Mouse (Mus musculus): ENCODE results near the gene Fat4. TPM values are rescaled to one million over a fixed set of nuclear protein-coding genes. Genes with fewer than 3 reads are reported as not detected.
A peak's percentile ranks its signal among the peaks of the same experiment; 100 is the strongest.

Gene Fat4
- polyA plus RNA-seq, 1 experiment from 2014 or later: 11.0 TPM

GRCm38 (mm10) chr3:38939573-38939972 is 52.8 kb downstream of the Fat4 start:
- H3K27ac ChIP-seq (ENCODE audit: low read length): no peak overlapping the region
- H3K9me3 ChIP-seq (ENCODE audit: control insufficient read depth, low read length): no peaks in the 10 kb centered on the region
- no peak overlapping the region for H3K4me3 ChIP-seq (replicated peaks; ENCODE audit: low read length)
- no peak overlapping the region for H3K4me2 ChIP-seq (ENCODE audit: low read length)
- no peak for ATAC-seq
- peaks cover 17% of the 10 kb centered on the region for H3K4me1 ChIP-seq (replicated peaks; ENCODE audit: control insufficient read depth, insufficient read depth, low read length)
- 13% methylated on average over 3 of the region's 3 CpGs for WGBS
- no peaks in the 10 kb centered on the region for H3K27me3 ChIP-seq (replicated peaks; ENCODE audit: control insufficient read depth, insufficient read depth, low read length)
- H3K36me3 ChIP-seq (ENCODE audit: control insufficient read depth, insufficient read depth): 0 out of 2 replicates have a peak, but pooled peaks cover 4% of the 10 kb centered on the region
- no peak overlapping the region for H3K9ac ChIP-seq (replicated peaks; ENCODE audit: low read depth, low read length)

- Histone ChIP-seq H3K4me1 (replicated peaks; ENCODE audit: control insufficient read depth, insufficient read depth, low read length) (peaks cover 13% of the 10 kb centered on the region; the same call in 1 of the 2 replicates), H3K27me3 (replicated peaks; ENCODE audit: control insufficient read depth, insufficient read depth, low read length) (no peaks in the 10 kb centered on the region), H3K9ac (replicated peaks; ENCODE audit: low read depth, low read length) (no peak overlapping the region), H3K4me2 (ENCODE audit: low read length) (no peak overlapping the region), H3K27ac (ENCODE audit: low read length) (no peak overlapping the region), H3K36me3 (ENCODE audit: control insufficient read depth, insufficient read depth) (0 out of 2 replicates have a peak, but pooled peaks cover 4% of the 10 kb centered on the region), H3K9me3 (ENCODE audit: control insufficient read depth, low read length) (no peaks in the 10 kb centered on the region), H3K4me3 (replicated peaks; ENCODE audit: low read length) (no peak overlapping the region)
- 0 out of 2 replicates have a peak, but pooled peaks have one; percentile 6 for ATAC-seq
- 38% methylated on average over 1 of the region's 1 CpGs for WGBS
These were observed 53.6 kb downstream of the Fat4 start for GRCm38 (mm10) chr3:38940327-38940726.

- ATAC-seq: no peak
- no peaks in the 10 kb centered on the region for H3K27me3 ChIP-seq (replicated peaks; ENCODE audit: control insufficient read depth, insufficient read depth, low read length)
- H3K27ac ChIP-seq (ENCODE audit: low read length): no peak overlapping the region
- 75% methylated on average over 1 of the region's 1 CpGs for WGBS
- no peaks in the 10 kb centered on the region for H3K9me3 ChIP-seq (ENCODE audit: control insufficient read depth, low read length)
- H3K4me3 ChIP-seq (replicated peaks; ENCODE audit: low read length): no peak overlapping the region
- no peak overlapping the region for H3K9ac ChIP-seq (replicated peaks; ENCODE audit: low read depth, low read length)
- peaks cover 8% of the 10 kb centered on the region; the same call in 1 of the 2 replicates for H3K36me3 ChIP-seq (ENCODE audit: control insufficient read depth, insufficient read depth)
- no peaks in the 10 kb centered on the region for H3K4me1 ChIP-seq (replicated peaks; ENCODE audit: control insufficient read depth, insufficient read depth, low read length)
- H3K4me2 ChIP-seq (ENCODE audit: low read length): no peak overlapping the region
These were observed 58.4 kb downstream of the Fat4 start for GRCm38 (mm10) chr3:38945157-38945556.

- Histone ChIP-seq H3K4me2 (ENCODE audit: low read length) (no peak overlapping the region), H3K36me3 (ENCODE audit: control insufficient read depth, insufficient read depth) (peaks cover 13% of the 10 kb centered on the region; the same call in 1 of the 2 replicates), H3K4me3 (replicated peaks; ENCODE audit: low read length) (no peak overlapping the region), H3K27me3 (replicated peaks; ENCODE audit: control insufficient read depth, insufficient read depth, low read length) (no peaks in the 10 kb centered on the region), H3K9ac (replicated peaks; ENCODE audit: low read depth, low read length) (no peak overlapping the region), H3K27ac (ENCODE audit: low read length) (no peak overlapping the region), H3K9me3 (ENCODE audit: control insufficient read depth, low read length) (no peaks in the 10 kb centered on the region), H3K4me1 (replicated peaks; ENCODE audit: control insufficient read depth, insufficient read depth, low read length) (no peaks in the 10 kb centered on the region)
- no peak for ATAC-seq
- 93% methylated on average over 7 of the region's 7 CpGs for WGBS
These were observed 61.0 kb downstream of the Fat4 start for GRCm38 (mm10) chr3:38947706-38948105.

- Histone ChIP-seq H3K4me2 (ENCODE audit: low read length) (no peak overlapping the region), H3K9me3 (ENCODE audit: control insufficient read depth, low read length) (no peaks in the 10 kb centered on the region), H3K27me3 (replicated peaks; ENCODE audit: control insufficient read depth, insufficient read depth, low read length) (no peaks in the 10 kb centered on the region), H3K9ac (replicated peaks; ENCODE audit: low read depth, low read length) (no peak overlapping the region), H3K27ac (ENCODE audit: low read length) (no peak overlapping the region), H3K4me1 (replicated peaks; ENCODE audit: control insufficient read depth, insufficient read depth, low read length) (no peaks in the 10 kb centered on the region), H3K4me3 (replicated peaks; ENCODE audit: low read length) (no peak overlapping the region), H3K36me3 (ENCODE audit: control insufficient read depth, insufficient read depth) (peaks cover 20% of the 10 kb centered on the region; the same call in 1 of the 2 replicates)
- ATAC-seq: no peak
- WGBS: 75% methylated on average over 3 of the region's 3 CpGs
These were observed 65.9 kb downstream of the Fat4 start for GRCm38 (mm10) chr3:38952602-38953001.

GRCm38 (mm10) chr3:38954196-38954595 is 67.5 kb downstream of the Fat4 start:
- H3K27ac ChIP-seq (ENCODE audit: low read length): no peak overlapping the region
- no peaks in the 10 kb centered on the region for H3K4me1 ChIP-seq (replicated peaks; ENCODE audit: control insufficient read depth, insufficient read depth, low read length)
- no peaks in the 10 kb centered on the region for H3K9me3 ChIP-seq (ENCODE audit: control insufficient read depth, low read length)
- no peak overlapping the region for H3K4me3 ChIP-seq (replicated peaks; ENCODE audit: low read length)
- H3K4me2 ChIP-seq (ENCODE audit: low read length): no peak overlapping the region
- no peak for ATAC-seq
- no peak overlapping the region for H3K9ac ChIP-seq (replicated peaks; ENCODE audit: low read depth, low read length)
- peaks cover 23% of the 10 kb centered on the region; the same call in 1 of the 2 replicates for H3K36me3 ChIP-seq (ENCODE audit: control insufficient read depth, insufficient read depth)
- H3K27me3 ChIP-seq (replicated peaks; ENCODE audit: control insufficient read depth, insufficient read depth, low read length): no peaks in the 10 kb centered on the region
- WGBS: 69% methylated on average over 3 of the region's 3 CpGs

GRCm38 (mm10) chr3:38956012-38956648 is 69.4 kb downstream of the Fat4 start:
- Histone ChIP-seq H3K4me3 (replicated peaks; ENCODE audit: low read length) (no peak overlapping the region), H3K4me2 (ENCODE audit: low read length) (no peak overlapping the region), H3K36me3 (ENCODE audit: control insufficient read depth, insufficient read depth) (peaks cover 17% of the 10 kb centered on the region; the same call in 1 of the 2 replicates), H3K9me3 (ENCODE audit: control insufficient read depth, low read length) (no peaks in the 10 kb centered on the region), H3K9ac (replicated peaks; ENCODE audit: low read depth, low read length) (no peak overlapping the region), H3K27ac (ENCODE audit: low read length) (no peak overlapping the region), H3K27me3 (replicated peaks; ENCODE audit: control insufficient read depth, insufficient read depth, low read length) (no peaks in the 10 kb centered on the region), H3K4me1 (replicated peaks; ENCODE audit: control insufficient read depth, insufficient read depth, low read length) (no peaks in the 10 kb centered on the region)
- 85% methylated on average over 9 of the region's 9 CpGs for whole genome bisulfite sequencing
- no peak for ATAC-seq

GRCm38 (mm10) chr3:38957186-38957585 is 70.4 kb downstream of the Fat4 start:
- 95% methylated on average over 11 of the region's 11 CpGs for WGBS

GRCm38 (mm10) chr3:38962328-38962727 is 75.6 kb downstream of the Fat4 start:
- peaks cover 9% of the 10 kb centered on the region for H3K4me1 ChIP-seq (replicated peaks; ENCODE audit: control insufficient read depth, insufficient read depth, low read length)
- H3K9me3 ChIP-seq (ENCODE audit: control insufficient read depth, low read length): no peaks in the 10 kb centered on the region
- H3K9ac ChIP-seq (replicated peaks; ENCODE audit: low read depth, low read length): no peak overlapping the region
- H3K4me3 ChIP-seq (replicated peaks; ENCODE audit: low read length): no peak overlapping the region
- 44% methylated on average over 6 of the region's 6 CpGs for WGBS
- peak; percentile 78 for ATAC-seq
- peaks cover 10% of the 10 kb centered on the region; the same call in 1 of the 2 replicates for H3K36me3 ChIP-seq (ENCODE audit: control insufficient read depth, insufficient read depth)
- no peak overlapping the region for H3K27ac ChIP-seq (ENCODE audit: low read length)
- no peak overlapping the region for H3K4me2 ChIP-seq (ENCODE audit: low read length)
- H3K27me3 ChIP-seq (replicated peaks; ENCODE audit: control insufficient read depth, insufficient read depth, low read length): no peaks in the 10 kb centered on the region

More at GRCm38 (mm10) chr3:38957186-38957585, 70.4 kb downstream of the Fat4 start:
- Histone ChIP-seq H3K4me1 (replicated peaks; ENCODE audit: control insufficient read depth, insufficient read depth, low read length) (peaks cover 5% of the 10 kb centered on the region), H3K4me3 (replicated peaks; ENCODE audit: low read length) (no peak overlapping the region), H3K9ac (replicated peaks; ENCODE audit: low read depth, low read length) (no peak overlapping the region), H3K27ac (ENCODE audit: low read length) (no peak overlapping the region), H3K4me2 (ENCODE audit: low read length) (no peak overlapping the region), H3K9me3 (ENCODE audit: control insufficient read depth, low read length) (no peaks in the 10 kb centered on the region), H3K27me3 (replicated peaks; ENCODE audit: control insufficient read depth, insufficient read depth, low read length) (no peaks in the 10 kb centered on the region), H3K36me3 (ENCODE audit: control insufficient read depth, insufficient read depth) (peaks cover 18% of the 10 kb centered on the region; the same call in 1 of the 2 replicates)
- ATAC-seq: no peak
